Mouse (Mus musculus) thymus, adult 18-20 months (tissue): ENCODE measurements around the gene Olfr769.
"Not testable (repeated sequence)": the region's sequence is repeated elsewhere in the genome, so short reads cannot be mapped to it uniquely, and the experiment has no call there.

Source experiments
- DNase-seq, 2 experiments: peaks; one replicate each; pipeline ENCODE4 v3.0.0; 2022; ENCODE audit warnings: mixed read lengths in 2 of 2

Olfr769 gene

GRCm38 (mm10) chr10:129117761-129118160 lies at the start of gene Olfr769:
Gene Olfr769, minus strand, starts transcription at chr10:129117861.
- DNase-seq, result no peak

GRCm38 (mm10) chr10:129164651-129165050 lies 47.0 kb upstream of the Olfr769 start, which contains the start of gene Olfr771:
Gene Olfr771, minus strand, starts transcription at chr10:129164751.
- DNase-seq, result no peak

GRCm38 (mm10) chr10:129138898-129139297 lies 21.2 kb upstream of the Olfr769 start, which contains the start of gene Olfr770:
Gene Olfr770, minus strand, starts transcription at chr10:129138998.
- no peak for DNase-seq

GRCm38 (mm10) chr10:129115146-129115545 lies 2.5 kb downstream of the Olfr769 start:
- DNase-seq, result no peak

GRCm38 (mm10) chr10:129101231-129101630 lies 16.4 kb downstream of the Olfr769 start:
- DNase-seq, result no peak

- DNase-seq, result no peak
Measured at GRCm38 (mm10) chr10:129099275-129099674, 18.4 kb downstream of the Olfr769 start, which contains the start of gene Olfr768. Gene Olfr768, minus strand, starts transcription at chr10:129099375.

- DNase-seq, result not testable (repeated sequence)
Measured at GRCm38 (mm10) chr10:129082810-129083209, 34.9 kb downstream of the Olfr769 start, which contains the start of gene Olfr767. Gene Olfr767, minus strand, starts transcription at chr10:129082910.

- no peak for DNase-seq
Measured at GRCm38 (mm10) chr10:129068877-129069276, 48.8 kb downstream of the Olfr769 start, which contains the start of gene Olfr766-ps1. Gene Olfr766-ps1, minus strand, starts transcription at chr10:129068977.
